Mouse (Mus musculus) heart, postnatal 10 days (tissue): Measurements from ENCODE around the gene Dgcr2. TPM values are rescaled to one million over a fixed set of nuclear protein-coding genes. Genes with fewer than 3 reads are reported as not detected.
A peak's percentile ranks its signal among the peaks of the same experiment; 100 is the strongest.

Experiments used
- DNase-seq, 2 experiments: peaks; one replicate each; pipeline ENCODE4 v3.0.0; 2021
- intact Hi-C: fragments of 180-260 bp; cut with DNase I; formaldehyde crosslinking; loops from one replicate; pipeline ENCODE4 v1.15.1; 2025
- total RNA-seq, 2 experiments: library from RNA; stranded (reverse); gene quantifications; 2 replicates each; pipeline ENCODE4 v1.2.3; 2021

The Dgcr2 gene
- total RNA-seq, 2 experiments from 2014 or later: 50.8 to 52.7 TPM

GRCm38 (mm10) chr16:17914307-17915249, 16.2 kb upstream of the Dgcr2 start, which contains the start of gene Gsc2:
Gene Gsc2 (minus strand): TSS chr16:17915059.
- DNase-seq: no peak
- intact Hi-C loops: no loop called here

GRCm38 (mm10) chr16:17911052-17911595, 12.8 kb upstream of the Dgcr2 start, which contains the start of gene Ess2:
Gene Ess2 (minus strand): TSS chr16:17911348.
- intact Hi-C loops: loop anchor here (2.0 kb wide), 3 partner anchors 18 to 136 kb away; no protein-coding TSS in a partner anchor
- DNase-seq: peak; percentile 94

- intact Hi-C loops: no loop called here
- no peak for DNase-seq
These were observed 2.3 kb downstream of the Dgcr2 start for GRCm38 (mm10) chr16:17896091-17896490.

GRCm38 (mm10) chr16:17893923-17894322, 4.4 kb downstream of the Dgcr2 start, which contains the start of gene Tssk1:
Gene Tssk1 (plus strand): TSS chr16:17894223.
- intact Hi-C loops: loop anchor here (2.0 kb wide), 1 partner anchor 17 kb away; the partner anchor contains the start of gene Ess2
- no peak for DNase-seq

DNA sequence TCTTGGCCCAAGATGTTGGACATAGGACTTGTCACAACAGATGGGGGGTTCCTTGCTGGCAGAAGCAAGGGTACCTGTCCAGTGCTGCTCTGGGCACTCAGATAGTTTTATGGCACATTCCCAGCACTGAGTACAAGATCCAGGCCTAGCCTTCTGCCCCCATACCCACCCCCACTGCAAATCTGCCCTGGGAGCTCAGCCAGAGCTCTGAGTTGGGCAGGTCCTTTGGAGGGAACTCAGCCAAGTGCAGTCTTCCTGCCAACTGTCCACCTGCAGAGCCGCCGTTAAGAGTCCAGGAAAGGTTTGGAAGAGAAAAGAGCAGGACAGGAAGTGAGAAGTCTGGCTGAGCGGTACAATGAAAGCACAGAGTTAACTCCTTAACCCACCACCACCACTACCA, 5.8 kb downstream of the Dgcr2 start:
- peak; percentile 66 to 74 for DNase-seq
- intact Hi-C loops: loop anchor here (2.0 kb wide), 1 partner anchor 18 kb away; the partner anchor contains the start of gene Ess2

- peak; percentile 99 to 100 for DNase-seq
- intact Hi-C loops: no loop called here
These were observed 6.8 kb downstream of the Dgcr2 start, which contains the start of gene Gm20518 for GRCm38 (mm10) chr16:17891567-17891959. Gene Gm20518 (minus strand): TSS chr16:17891671.

- intact Hi-C loops: no loop called here
These were observed 7.3 kb downstream of the Dgcr2 start for GRCm38 (mm10) chr16:17890917-17891566.

DNA sequence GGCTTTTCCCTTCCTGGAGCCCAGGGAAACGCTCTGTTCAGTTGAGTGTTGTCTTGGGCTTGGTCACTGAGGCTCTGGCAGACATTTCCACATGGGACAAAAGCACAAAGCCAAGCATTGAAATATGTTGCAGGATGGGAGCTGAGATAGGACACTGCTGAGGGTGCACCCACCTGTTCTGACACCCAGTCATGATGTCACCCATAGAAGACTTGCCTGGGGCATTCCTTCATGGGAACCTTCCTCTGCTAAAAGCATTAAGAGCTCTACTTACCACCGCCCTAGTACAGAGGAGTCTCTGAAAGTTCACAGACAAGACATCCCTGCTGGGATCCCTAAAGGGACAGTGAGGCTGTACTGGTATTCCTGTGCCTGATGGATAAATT, 8.0 kb downstream of the Dgcr2 start:
- DNase-seq: no peak
- intact Hi-C loops: no loop called here

More at GRCm38 (mm10) chr16:17890917-17891566, 7.3 kb downstream of the Dgcr2 start:
- DNase-seq: peak; percentile 83 to 85

- no peak for DNase-seq
- intact Hi-C loops: no loop called here
These were observed 8.5 kb downstream of the Dgcr2 start for GRCm38 (mm10) chr16:17889689-17890341.

DNA sequence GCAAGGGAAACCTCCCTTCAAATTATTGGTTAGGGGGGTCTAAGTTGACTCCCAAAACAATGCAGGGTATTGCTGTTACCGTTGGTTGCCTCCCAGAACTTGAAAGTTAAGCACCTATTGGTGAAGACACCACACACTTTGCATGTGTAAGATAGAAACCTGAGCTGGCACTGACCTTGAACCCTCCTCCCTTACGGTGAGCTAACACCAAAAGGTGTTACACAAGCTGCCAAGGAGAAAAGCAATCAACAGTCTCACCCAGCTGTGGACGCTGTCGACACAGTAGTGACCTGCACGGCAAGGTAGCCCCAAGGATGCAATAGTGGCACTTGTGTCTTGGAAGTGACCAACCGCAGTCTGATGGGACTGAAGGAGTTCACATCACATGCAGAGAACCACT, 14.2 kb downstream of the Dgcr2 start:
- DNase-seq: no peak
- intact Hi-C loops: no loop called here

DNA sequence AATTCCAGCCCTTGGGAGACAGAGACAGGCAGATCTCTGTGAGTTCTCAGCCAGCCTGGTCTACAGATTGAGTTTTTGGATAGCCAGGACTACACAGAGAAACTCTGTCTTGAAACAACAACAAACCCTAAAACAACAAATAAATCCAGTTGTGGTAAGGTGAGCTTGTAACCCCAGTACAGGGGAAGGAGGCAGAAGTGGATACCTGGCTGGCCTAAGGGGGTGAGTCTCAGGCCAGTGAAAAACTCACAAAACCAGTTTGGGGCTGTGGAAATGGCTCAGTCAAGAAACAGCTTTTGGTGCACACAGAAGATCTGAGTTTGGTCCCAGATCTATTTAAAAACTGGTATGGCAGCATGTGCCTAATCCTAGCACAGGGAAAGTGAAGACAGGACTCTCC, 16.2 kb downstream of the Dgcr2 start:
- no peak for DNase-seq
- intact Hi-C loops: no loop called here

DNA sequence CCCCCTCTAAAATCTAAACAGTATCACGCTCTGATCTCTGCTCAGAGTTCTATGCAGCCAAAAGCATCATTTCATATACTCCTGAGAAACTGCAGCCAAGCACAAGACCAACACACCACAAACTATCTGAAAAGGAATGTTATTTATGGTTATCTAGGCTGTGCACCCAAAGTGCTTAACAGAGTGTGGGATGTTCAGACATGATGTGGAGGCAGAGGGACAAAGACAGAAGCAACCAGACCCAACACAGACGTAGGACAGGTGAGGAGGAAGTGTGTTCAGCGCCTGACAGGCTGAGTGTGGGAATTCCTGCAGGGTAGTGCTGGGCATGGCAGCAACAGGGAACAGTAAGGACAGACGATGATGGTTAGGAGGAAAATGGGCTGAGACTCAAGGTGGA, 18.8 kb downstream of the Dgcr2 start:
- DNase-seq: no peak
- intact Hi-C loops: no loop called here

- intact Hi-C loops: no loop called here
- no peak for DNase-seq
These were observed 22.3 kb downstream of the Dgcr2 start for GRCm38 (mm10) chr16:17876096-17876495.

DNA sequence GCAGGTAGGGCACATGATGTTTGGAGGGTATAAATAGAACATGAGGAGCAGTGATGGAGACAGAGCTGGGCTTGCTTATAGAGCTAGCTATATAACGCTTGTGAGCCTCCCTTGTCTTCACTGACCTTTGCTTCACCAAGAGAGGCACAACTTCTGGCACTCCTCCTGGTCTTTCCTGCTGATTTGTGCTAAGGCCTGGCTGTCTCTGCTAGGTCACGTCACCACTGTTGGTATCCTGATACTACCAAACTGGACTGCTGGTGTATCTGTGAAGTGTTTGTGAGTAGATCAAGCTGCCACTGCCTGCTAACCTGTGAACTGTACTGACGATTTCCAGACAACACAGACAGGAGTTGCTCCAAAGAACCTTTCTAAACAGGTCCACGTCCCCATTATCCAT, 23.2 kb downstream of the Dgcr2 start:
- DNase-seq: peak; percentile 29 to 48

DNA sequence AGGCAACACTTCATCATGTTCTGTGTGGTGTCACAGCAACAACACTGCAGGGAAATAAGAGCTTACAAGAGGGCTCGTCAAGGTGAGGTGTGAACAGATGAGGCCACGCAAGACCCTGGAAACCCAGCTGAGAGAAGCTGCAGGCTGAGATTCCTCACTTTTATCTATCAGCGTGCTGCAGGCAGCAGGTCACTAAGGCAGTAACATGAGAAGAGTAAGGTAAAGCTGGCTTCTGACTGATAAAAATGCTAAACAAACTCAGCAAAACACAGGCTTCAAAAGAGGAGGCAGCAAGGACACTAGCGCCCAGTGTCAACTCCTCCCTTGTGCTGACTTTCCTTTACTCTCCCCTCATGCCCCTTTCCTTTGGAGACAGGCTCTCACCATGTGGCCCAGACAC, 25.4 kb downstream of the Dgcr2 start:
- DNase-seq: no peak
- intact Hi-C loops: no loop called here

More for the DNA sequence above, 23.2 kb downstream of the Dgcr2 start:
- intact Hi-C loops: no loop called here

GRCm38 (mm10) chr16:17871248-17871647, 27.1 kb downstream of the Dgcr2 start:
- no peak for DNase-seq
- intact Hi-C loops: no loop called here

GRCm38 (mm10) chr16:17865770-17866169, 32.6 kb downstream of the Dgcr2 start:
- intact Hi-C loops: no loop called here
- no peak for DNase-seq

- intact Hi-C loops: no loop called here
- no peak for DNase-seq
These were observed 33.1 kb downstream of the Dgcr2 start for GRCm38 (mm10) chr16:17865293-17865692.

GRCm38 (mm10) chr16:17858592-17858991, 39.8 kb downstream of the Dgcr2 start:
- intact Hi-C loops: loop anchor here (5.0 kb wide), 1 partner anchor 129 kb away; no protein-coding TSS in a partner anchor
- DNase-seq: peak in 1 of 2 experiments; percentile 34

GRCm38 (mm10) chr16:17857157-17857556, 41.2 kb downstream of the Dgcr2 start:
- intact Hi-C loops: loop anchor here (5.0 kb wide), 1 partner anchor 130 kb away; no protein-coding TSS in a partner anchor
- no peak for DNase-seq
